Mouse (Mus musculus): ENCODE data around the gene Tmem87b.

- no peak for TF ChIP-seq CTCF (IDR thresholded peaks at IDR 0.05; ENCODE audit: low read depth, low read length)
- no peak for TF ChIP-seq POLR2AphosphoS5 (IDR thresholded peaks at IDR 0.05; ENCODE audit: insufficient replicate concordance, low read depth, low read length)
- TF ChIP-seq TAL1 (conservative IDR thresholded peaks at IDR 0.05; ENCODE audit: low read depth, low read length), result no peak
Measured at GRCm38 (mm10) chr2:128790875-128791614, 26.9 kb upstream of the Tmem87b start.
